Mouse (Mus musculus) CH12.LX (cell line): ENCODE measurements at regions not wholly inside any gene's neighbourhood (a gene's known extent, or its start where the extent isn't known, plus 50 kb on each side); places are given as distances from the start of the nearest gene placed in this dataset.

Source experiments
- DNase-seq: peaks from one replicate; pipeline ENCODE4 v3.0.0-alpha.2; 2013; ENCODE audit errors: extremely low read depth
- H3K27ac ChIP-seq: 2 replicates; pipeline ENCODE4 v1.5.1; 2012; ENCODE audit warnings: low read depth, mild to moderate bottlenecking, control low read depth, moderate library complexity; ENCODE audit not compliant: insufficient read depth
- H3K27me3 ChIP-seq: replicated peaks from 2 replicates; pipeline ENCODE3; 2012; ENCODE audit warnings: inconsistent platforms
- H3K36me3 ChIP-seq, 2 experiments: replicated peaks in 1 of 2; 2 replicates each; pipeline versions ENCODE3 to v1.6.1; 2012; ENCODE audit warnings: inconsistent platforms in 1 of 2, low read length in 1 of 2, mild to moderate bottlenecking in 1 of 2, mixed read lengths in 1 of 2, moderate library complexity in 1 of 2; ENCODE audit not compliant: control insufficient read depth in 1 of 2, insufficient read depth in 1 of 2
- H3K4me1 ChIP-seq, 2 experiments: 2 replicates each; pipeline ENCODE4 v1.6.1; 2012; ENCODE audit warnings: inconsistent platforms in 1 of 2, moderate library complexity in 1 of 2; ENCODE audit not compliant: insufficient read depth in 2 of 2, control insufficient read depth in 1 of 2
- H3K4me2 ChIP-seq: 2 replicates; pipeline ENCODE4 v1.6.1; 2012; ENCODE audit warnings: low read depth, mild to moderate bottlenecking, control low read depth; ENCODE audit not compliant: poor library complexity, insufficient read depth, severe bottlenecking
- H3K4me3 ChIP-seq, 3 experiments: fragments of 150-350 bp in 1 of 3; sonication (generic) in 1 of 3; replicated peaks in 1 of 3; 2 replicates each; pipeline versions ENCODE3 to v1.5.1; 2011 to 2012; ENCODE audit warnings: low read depth in 2 of 3, low read length in 2 of 3, mild to moderate bottlenecking in 2 of 3, moderate library complexity in 2 of 3, control low read depth in 1 of 3, improper control_type of control experiment in 1 of 3, inconsistent platforms in 1 of 3, mixed read lengths in 1 of 3; ENCODE audit not compliant: poor library complexity in 1 of 3
- H3K79me2 ChIP-seq: replicated peaks from 2 replicates; pipeline ENCODE4 v1.6.1; 2012; ENCODE audit warnings: mild to moderate bottlenecking, moderate library complexity; ENCODE audit not compliant: control insufficient read depth, poor library complexity, insufficient read depth, severe bottlenecking; ENCODE audit errors: extremely low read depth
- H3K9ac ChIP-seq: 2 replicates; pipeline ENCODE4 v1.6.1; 2012; ENCODE audit warnings: low read depth, mild to moderate bottlenecking, control low read depth, moderate library complexity; ENCODE audit not compliant: insufficient read depth
- H3K9me3 ChIP-seq: replicated peaks from 2 replicates; pipeline ENCODE3; 2012; ENCODE audit warnings: low read length, inconsistent platforms, mixed read lengths
- E2F4 ChIP-seq: IDR thresholded peaks from 2 replicates; pipeline ENCODE4 v1.6.1; 2011; ENCODE audit warnings: low read depth, low read length, improper control_type of control experiment; ENCODE audit not compliant: insufficient replicate concordance
- ELF1 ChIP-seq: IDR thresholded peaks from 2 replicates; pipeline ENCODE4 v1.6.1; 2014; ENCODE audit warnings: low read depth, mild to moderate bottlenecking, inconsistent platforms, low read length, improper control_type of control experiment
- HCFC1 ChIP-seq: IDR thresholded peaks from 2 replicates; pipeline ENCODE4 v1.6.1; 2012; ENCODE audit warnings: low read depth, mild to moderate bottlenecking, inconsistent platforms, low read length, improper control_type of control experiment
- IRF4 ChIP-seq: IDR thresholded peaks from 2 replicates; pipeline ENCODE4 v1.6.1; 2014; ENCODE audit warnings: low read depth, mild to moderate bottlenecking, inconsistent platforms, low read length, improper control_type of control experiment
- JUN ChIP-seq: IDR thresholded peaks from 2 replicates; pipeline ENCODE4 v1.6.1; 2011; ENCODE audit warnings: low read depth, mild to moderate bottlenecking, low read length, improper control_type of control experiment, moderate library complexity; ENCODE audit not compliant: insufficient read depth
- KAT2A ChIP-seq: IDR thresholded peaks from 2 replicates; pipeline ENCODE4 v1.6.1; 2012; ENCODE audit warnings: low read length, improper control_type of control experiment, inconsistent platforms; ENCODE audit not compliant: insufficient replicate concordance
- MAFK ChIP-seq: IDR thresholded peaks from 2 replicates; pipeline ENCODE4 v1.6.1; 2011; ENCODE audit warnings: low read length, improper control_type of control experiment; ENCODE audit not compliant: insufficient replicate concordance
- MAX ChIP-seq: IDR thresholded peaks from 2 replicates; pipeline ENCODE4 v1.6.1; 2011; ENCODE audit warnings: low read length, improper control_type of control experiment
- MAZ ChIP-seq: IDR thresholded peaks from 2 replicates; pipeline ENCODE4 v1.6.1; 2012; ENCODE audit warnings: low read depth, mild to moderate bottlenecking, inconsistent platforms, low read length, improper control_type of control experiment, moderate library complexity
- MEF2A ChIP-seq: IDR thresholded peaks from 2 replicates; pipeline ENCODE4 v1.6.1; 2014; ENCODE audit warnings: low read depth, mild to moderate bottlenecking, inconsistent platforms, low read length, improper control_type of control experiment, borderline replicate concordance
- MXI1 ChIP-seq: IDR thresholded peaks from 2 replicates; pipeline ENCODE4 v1.6.1; 2011; ENCODE audit warnings: mild to moderate bottlenecking, low read depth, low read length, improper control_type of control experiment
- MYC ChIP-seq: IDR thresholded peaks from 2 replicates; pipeline ENCODE4 v1.6.1; 2011; ENCODE audit warnings: low read depth, mild to moderate bottlenecking, improper control_type of control experiment, low read length
- NELFE ChIP-seq: IDR thresholded peaks from 2 replicates; pipeline ENCODE4 v1.6.1; 2011; ENCODE audit warnings: low read depth, low read length, improper control_type of control experiment
- NRF1 ChIP-seq: IDR thresholded peaks from 2 replicates; pipeline ENCODE4 v1.6.1; 2014; ENCODE audit warnings: low read depth, mild to moderate bottlenecking, inconsistent platforms, low read length, improper control_type of control experiment, moderate library complexity
- POLR2AphosphoS2 ChIP-seq: IDR thresholded peaks from 2 replicates; pipeline ENCODE4 v1.6.1; 2011; ENCODE audit warnings: low read depth, low read length, improper control_type of control experiment
- RAD21 ChIP-seq: IDR thresholded peaks from 2 replicates; pipeline ENCODE4 v1.6.1; 2011; ENCODE audit warnings: low read depth, mild to moderate bottlenecking, low read length, improper control_type of control experiment, moderate library complexity
- RCOR1 ChIP-seq: conservative IDR thresholded peaks from 2 replicates; pipeline ENCODE4 v1.6.1; 2012; ENCODE audit warnings: low read depth, mild to moderate bottlenecking, inconsistent platforms, low read length, improper control_type of control experiment
- ZC3H11A ChIP-seq: IDR thresholded peaks from 2 replicates; pipeline ENCODE4 v1.6.1; 2012; ENCODE audit warnings: low read depth, mild to moderate bottlenecking, inconsistent platforms, low read length, improper control_type of control experiment
- ZMIZ1 ChIP-seq: IDR thresholded peaks from 2 replicates; pipeline ENCODE4 v1.6.1; 2012; ENCODE audit warnings: low read depth, mild to moderate bottlenecking, inconsistent platforms, low read length, improper control_type of control experiment
- ZNF384 ChIP-seq: IDR thresholded peaks from 2 replicates; pipeline ENCODE4 v1.6.1; 2012; ENCODE audit warnings: low read depth, low read length, improper control_type of control experiment, inconsistent platforms
- dilution Hi-C: fragments of 300-500 bp; cut with MboI; formaldehyde crosslinking; loops from 2 replicates; pipeline ENCODE4 v1.14.3; 2020; ENCODE audit warnings: low sequenced_read_pairs; ENCODE audit not compliant: extremely low pct_unique_long_range_greater_than_20kb, extremely low pct_ligation_motif_present
- in situ Hi-C: fragments of 300-500 bp; cut with MboI; formaldehyde crosslinking; loops from 3 replicates; pipeline ENCODE4 v1.14.3; 2019; ENCODE audit warnings: low sequenced_read_pairs, low pct_ligation_motif_present, low pct_unique_long_range_greater_than_20kb, mixed read lengths

GRCm38 (mm10) chr13:114643521-114643920 lies 174.5 kb upstream of the Mocs2 start:
- H3K4me2 ChIP-seq, result no peak overlapping the region
- in situ Hi-C loops (no loop called here), dilution Hi-C loops (no loop called here)
- H3K4me1 ChIP-seq, result no peaks in the 10 kb centered on the region
- no peak overlapping the region for H3K9ac ChIP-seq
- no peak for TF ChIP-seq NRF1
- TF ChIP-seq HCFC1, result no peak
- TF ChIP-seq KAT2A, result no peak
- TF ChIP-seq, all 38 proteins: peak for 0
- Histone ChIP-seq H3K79me2 (no peaks in the 10 kb centered on the region; the same call in 1 of the 2 replicates), H3K36me3 (no peaks in the 10 kb centered on the region), H3K4me3 (no peak overlapping the region), H3K27me3 (no peaks in the 10 kb centered on the region), H3K9me3 (no peaks in the 10 kb centered on the region), H3K27ac (no peak overlapping the region)
- DNase-seq, result no peak

GRCm38 (mm10) chr13:114654267-114654666 lies 163.8 kb upstream of the Mocs2 start:
- no peak for DNase-seq
- Histone ChIP-seq H3K9ac (no peak overlapping the region), H3K4me3 (no peak overlapping the region), H3K79me2 (no peaks in the 10 kb centered on the region), H3K4me1 (no peaks in the 10 kb centered on the region), H3K36me3 (no peaks in the 10 kb centered on the region), H3K27ac (no peak overlapping the region), H3K27me3 (no peaks in the 10 kb centered on the region), H3K9me3 (no peaks in the 10 kb centered on the region), H3K4me2 (no peak overlapping the region)
- dilution Hi-C loops (no loop called here), in situ Hi-C loops (no loop called here)
- TF ChIP-seq ZNF384 (no peak), RCOR1 (no peak), ZMIZ1 (no peak), NRF1 (no peak), RAD21 (no peak), E2F4 (no peak), POLR2AphosphoS2 (no peak), NELFE (no peak), MEF2A (no peak), MXI1 (no peak), ELF1 (no peak), IRF4 (no peak), ZC3H11A (no peak), MAX (no peak), MYC (no peak), MAZ (no peak), MAFK (no peak), JUN (no peak)
